Mouse (Mus musculus) limb, embryonic 12.5 days (tissue): ENCODE results near the gene Gck. TPM values are rescaled to one million over a fixed set of nuclear protein-coding genes. Genes with fewer than 3 reads are reported as not detected.

ENCODE experiments used
- ATAC-seq: fragments of 200-750 bp; cut with Nextera tagmentation; 2 replicates; pipeline ENCODE4 v1.8.0; 2017; ENCODE audit warnings: low read depth, moderate TSS enrichment; ENCODE audit not compliant: insufficient number of reproducible peaks, insufficient read depth, low FRiP score, low TSS enrichment
- H3K27ac ChIP-seq: fragments of 300-500 bp; sonication (generic); 2 replicates; pipeline ENCODE4 v1.5.1; 2016; ENCODE audit warnings: mild to moderate bottlenecking, moderate library complexity
- H3K27me3 ChIP-seq: fragments of 300-500 bp; sonication (generic); 2 replicates; pipeline ENCODE4 v1.6.1; 2016; ENCODE audit warnings: mild to moderate bottlenecking, moderate library complexity
- H3K36me3 ChIP-seq: fragments of 300-500 bp; sonication (generic); 2 replicates; pipeline ENCODE4 v1.6.1; 2016; ENCODE audit warnings: mild to moderate bottlenecking, moderate library complexity
- H3K4me1 ChIP-seq: fragments of 300-500 bp; sonication (generic); replicated peaks from 2 replicates; pipeline ENCODE4 v1.6.1; 2016
- H3K4me2 ChIP-seq: fragments of 300-500 bp; sonication (generic); 2 replicates; pipeline ENCODE4 v1.6.1; 2016; ENCODE audit warnings: mild to moderate bottlenecking, moderate library complexity
- H3K4me3 ChIP-seq: fragments of 300-500 bp; sonication (generic); replicated peaks from 2 replicates; pipeline ENCODE4 v1.5.1; 2016; ENCODE audit warnings: mild to moderate bottlenecking
- H3K9ac ChIP-seq: fragments of 300-500 bp; sonication (generic); replicated peaks from 2 replicates; pipeline ENCODE4 v1.6.1; 2016; ENCODE audit warnings: mild to moderate bottlenecking, moderate library complexity
- H3K9me3 ChIP-seq: fragments of 300-500 bp; sonication (generic); 2 replicates; pipeline ENCODE4 v1.6.1; 2016; ENCODE audit warnings: mild to moderate bottlenecking, moderate library complexity
- WGBS: fragments of 180-500 bp; shearing (Covaris S2); methylation state at CpG from one replicate; pipeline ENCODE4 v1.1.7; 2016; 5-methylcytosine and 5-hydroxymethylcytosine counted together
- polyA plus RNA-seq: library from polyadenylated mRNA; unstranded; fragments of >200 nt; fragmentation: Nextera tagmentation; extraction: Ambion mirVana; gene quantifications from 2 replicates; pipeline ENCODE4 v1.2.1, GENCODE M21; 2016

The Gck gene
- polyA plus RNA-seq, 1 experiment from 2014 or later = 0.78 TPM

- peak within 1 kb of the TSS; percentile 66 for H3K4me3 ChIP-seq
- ATAC-seq = peak; percentile 99
- peak within 1 kb of the TSS; percentile 70 for H3K9ac ChIP-seq
- WGBS = under 1% methylated on average over 52 of the region's 52 CpGs
- no peaks in the 10 kb centered on the region for H3K9me3 ChIP-seq
- H3K4me1 ChIP-seq = peaks cover 16% of the 10 kb centered on the region
- H3K27ac ChIP-seq = peak within 1 kb of the TSS; percentile 93
- peak within 1 kb of the TSS; percentile 77 for H3K4me2 ChIP-seq
- H3K27me3 ChIP-seq = no peaks in the 10 kb centered on the region
- H3K36me3 ChIP-seq = peaks cover 36% of the 10 kb centered on the region
These were observed 71.9 kb downstream of the Gck start, which contains the start of gene Pold2 for GRCm38 (mm10) chr11:5877921-5878526. Gene Pold2 (minus strand): TSS chr11:5878292.

- no peak for ATAC-seq
- H3K4me2 ChIP-seq = peak overlapping the region; percentile 77
- H3K4me3 ChIP-seq = peak overlapping the region; percentile 66
- H3K9me3 ChIP-seq = no peaks in the 10 kb centered on the region
- 6% methylated on average over 5 of the region's 5 CpGs for WGBS
- H3K9ac ChIP-seq = peak overlapping the region; percentile 70
- H3K4me1 ChIP-seq = peaks cover 16% of the 10 kb centered on the region
- peaks cover 42% of the 10 kb centered on the region for H3K36me3 ChIP-seq
- H3K27ac ChIP-seq = no peak overlapping the region; the same call in 1 of the 2 replicates
- H3K27me3 ChIP-seq = no peaks in the 10 kb centered on the region
These were observed 72.5 kb downstream of the Gck start for GRCm38 (mm10) chr11:5877421-5877820.

GRCm38 (mm10) chr11:5873192-5873591, 76.7 kb downstream of the Gck start:
- no peak overlapping the region for H3K4me3 ChIP-seq
- WGBS = 99% methylated on average over 9 of the region's 9 CpGs
- no peak overlapping the region for H3K9ac ChIP-seq
- no peak overlapping the region for H3K4me2 ChIP-seq
- H3K27me3 ChIP-seq = no peaks in the 10 kb centered on the region
- H3K9me3 ChIP-seq = no peaks in the 10 kb centered on the region
- peaks cover 85% of the 10 kb centered on the region for H3K36me3 ChIP-seq
- H3K27ac ChIP-seq = no peak overlapping the region
- ATAC-seq = no peak
- peaks cover 11% of the 10 kb centered on the region for H3K4me1 ChIP-seq

GRCm38 (mm10) chr11:5872707-5873106, 77.2 kb downstream of the Gck start:
- Histone ChIP-seq H3K36me3 (peaks cover 88% of the 10 kb centered on the region), H3K4me3 (no peak overlapping the region), H3K27me3 (no peaks in the 10 kb centered on the region), H3K27ac (no peak overlapping the region), H3K9me3 (no peaks in the 10 kb centered on the region), H3K9ac (no peak overlapping the region), H3K4me2 (no peak overlapping the region), H3K4me1 (peaks cover 11% of the 10 kb centered on the region)
- no peak for ATAC-seq
- WGBS = 94% methylated on average over 11 of the region's 11 CpGs

GRCm38 (mm10) chr11:5870069-5870468, 79.8 kb downstream of the Gck start:
- Histone ChIP-seq H3K4me1 (no peaks in the 10 kb centered on the region; the same call in 1 of the 2 replicates), H3K9ac (no peak overlapping the region), H3K4me3 (no peak overlapping the region), H3K36me3 (peaks cover 80% of the 10 kb centered on the region), H3K4me2 (no peak overlapping the region), H3K27ac (no peak overlapping the region), H3K9me3 (no peaks in the 10 kb centered on the region), H3K27me3 (no peaks in the 10 kb centered on the region)
- 88% methylated on average over 16 of the region's 16 CpGs for WGBS
- no peak for ATAC-seq

- H3K36me3 ChIP-seq = peaks cover 75% of the 10 kb centered on the region
- no peak overlapping the region for H3K4me2 ChIP-seq
- no peak for ATAC-seq
- 94% methylated on average over 16 of the region's 16 CpGs for WGBS
- no peaks in the 10 kb centered on the region for H3K27me3 ChIP-seq
- H3K4me1 ChIP-seq = no peaks in the 10 kb centered on the region; the same call in 1 of the 2 replicates
- no peaks in the 10 kb centered on the region for H3K9me3 ChIP-seq
- H3K4me3 ChIP-seq = no peak overlapping the region
- H3K9ac ChIP-seq = no peak overlapping the region
- no peak overlapping the region for H3K27ac ChIP-seq
These were observed 80.5 kb downstream of the Gck start for GRCm38 (mm10) chr11:5869331-5869730.

GRCm38 (mm10) chr11:5868324-5868723, 81.6 kb downstream of the Gck start:
- H3K27ac ChIP-seq = no peak overlapping the region
- H3K4me2 ChIP-seq = no peak overlapping the region
- H3K4me1 ChIP-seq = no peaks in the 10 kb centered on the region; the same call in 1 of the 2 replicates
- peaks cover 65% of the 10 kb centered on the region for H3K36me3 ChIP-seq
- no peak overlapping the region for H3K4me3 ChIP-seq
- WGBS = 96% methylated on average over 12 of the region's 12 CpGs
- no peak overlapping the region for H3K9ac ChIP-seq
- no peak for ATAC-seq
- peaks cover 7% of the 10 kb centered on the region for H3K27me3 ChIP-seq
- H3K9me3 ChIP-seq = no peaks in the 10 kb centered on the region

- H3K9me3 ChIP-seq = no peaks in the 10 kb centered on the region
- H3K27me3 ChIP-seq = peaks cover 17% of the 10 kb centered on the region
- peaks cover 10% of the 10 kb centered on the region; the same call in 1 of the 2 replicates for H3K4me1 ChIP-seq
- no peak overlapping the region for H3K9ac ChIP-seq
- H3K36me3 ChIP-seq = peaks cover 53% of the 10 kb centered on the region
- H3K4me2 ChIP-seq = no peak overlapping the region
- WGBS = 90% methylated on average over 2 of the region's 2 CpGs
- no peak overlapping the region for H3K4me3 ChIP-seq
- ATAC-seq = no peak
- H3K27ac ChIP-seq = no peak overlapping the region
These were observed 82.7 kb downstream of the Gck start for GRCm38 (mm10) chr11:5867196-5867595.

GRCm38 (mm10) chr11:5862394-5863105, 87.3 kb downstream of the Gck start:
- Histone ChIP-seq H3K9ac (peak overlapping the region; percentile 64), H3K4me2 (peak overlapping the region; percentile 72), H3K27ac (no peak overlapping the region), H3K27me3 (peaks cover 46% of the 10 kb centered on the region), H3K36me3 (peaks cover 9% of the 10 kb centered on the region; the same call in 1 of the 2 replicates), H3K4me1 (peaks cover 23% of the 10 kb centered on the region), H3K4me3 (peak overlapping the region; percentile 48), H3K9me3 (no peaks in the 10 kb centered on the region; the same call in 1 of the 2 replicates)
- no peak for ATAC-seq
- 8% methylated on average over 15 of the region's 15 CpGs for WGBS

GRCm38 (mm10) chr11:5861678-5862393, 88.0 kb downstream of the Gck start, which contains the start of gene Aebp1:
Gene Aebp1 (plus strand): TSS chr11:5861947.
- H3K9ac ChIP-seq = peak within 1 kb of the TSS; percentile 64
- peaks cover 46% of the 10 kb centered on the region for H3K27me3 ChIP-seq
- H3K27ac ChIP-seq = no peak within 1 kb of the TSS
- H3K4me1 ChIP-seq = peaks cover 23% of the 10 kb centered on the region
- no peak for ATAC-seq
- H3K4me3 ChIP-seq = peak within 1 kb of the TSS; percentile 48
- H3K4me2 ChIP-seq = peak within 1 kb of the TSS; percentile 72
- peaks cover 7% of the 10 kb centered on the region; the same call in 1 of the 2 replicates for H3K36me3 ChIP-seq
- 2% methylated on average over 58 of the region's 59 CpGs for WGBS
- H3K9me3 ChIP-seq = no peaks in the 10 kb centered on the region; the same call in 1 of the 2 replicates

GRCm38 (mm10) chr11:5860639-5861038, 89.2 kb downstream of the Gck start:
- no peak overlapping the region for H3K4me3 ChIP-seq
- no peak overlapping the region for H3K9ac ChIP-seq
- WGBS = 63% methylated on average over 6 of the region's 6 CpGs
- peaks cover 46% of the 10 kb centered on the region for H3K27me3 ChIP-seq
- H3K4me1 ChIP-seq = peaks cover 28% of the 10 kb centered on the region
- peaks cover 7% of the 10 kb centered on the region; the same call in 1 of the 2 replicates for H3K36me3 ChIP-seq
- ATAC-seq = no peak
- no peak overlapping the region for H3K4me2 ChIP-seq
- H3K27ac ChIP-seq = no peak overlapping the region
- H3K9me3 ChIP-seq = no peaks in the 10 kb centered on the region; the same call in 1 of the 2 replicates
